ENCODE assay signal across 9 mouse cellular contexts in genomic region chr10:122054535-122054934, GRCm38 (mm10). TPM values are rescaled to one million over a fixed set of nuclear protein-coding genes. Genes with fewer than 3 reads are reported as not detected.
DNase-seq lines count a peak whose midpoint lies in the region; ATAC-seq and TF ChIP-seq lines count a peak whose summit lies in the region.
"Had no signal": no experiment of that assay in that cellular context is flagged by ENCODE, and none has a peak within 500 bp of the region (broad histone marks: within the 10 kb centered on the region; RNA-seq: fewer than 3 reads in every experiment).

No protein-coding gene starts in this region.

- ATAC-seq in midbrain, embryonic 12.5 days (ENCODE audit: low FRiP score, low read depth) = peak; percentile 72
- ATAC-seq in stomach, postnatal 0 days (ENCODE audit: low FRiP score, low TSS enrichment) = no peak

- no peak overlapping the region for H3K4me2 ChIP-seq in midbrain, embryonic 12.5 days (replicated peaks)
- H3K4me2 ChIP-seq in stomach, postnatal 0 days (replicated peaks; ENCODE audit: low read depth) = no peak overlapping the region
- H3K4me2 ChIP-seq: liver, embryonic 15.5 days had no signal

- no peaks in the 10 kb centered on the region for H3K27me3 ChIP-seq in forebrain, embryonic 10.5 days (ENCODE audit: poor library complexity, severe bottlenecking)
- no peaks in the 10 kb centered on the region for H3K27me3 ChIP-seq in midbrain, embryonic 12.5 days
- no peaks in the 10 kb centered on the region for H3K27me3 ChIP-seq in stomach, postnatal 0 days (ENCODE audit: control insufficient read depth, insufficient read depth, low read length)
- H3K27me3 ChIP-seq: liver, embryonic 15.5 days had no signal

- peak; percentile 38 for DNase-seq in kidney, adult 18-20 months
- no peak for DNase-seq in kidney, adult 11 months
- DNase-seq in adrenal gland, postnatal 14 days = peak; percentile 64
- DNase-seq in forebrain, embryonic 10.5 days (ENCODE audit: extremely low spot score, low spot score) = peak; percentile 76
- peak; percentile 66 for DNase-seq in heart, postnatal 4 days
- peak; percentile 70 for DNase-seq in left cerebral cortex, postnatal 4 days
- no peak for DNase-seq in stomach, postnatal 0 days (ENCODE audit: low spot score)

- peak; percentile 80 for TF ChIP-seq CTCF in stomach, postnatal 0 days (IDR thresholded peaks at IDR 0.05; ENCODE audit: low read depth)

- no peak overlapping the region for H3K27ac ChIP-seq in forebrain, embryonic 10.5 days
- no peak overlapping the region for H3K27ac ChIP-seq in midbrain, embryonic 12.5 days (replicated peaks)
- no peak overlapping the region for H3K27ac ChIP-seq in stomach, postnatal 0 days (replicated peaks)
- H3K27ac ChIP-seq: liver, embryonic 15.5 days had no signal

- no peaks in the 10 kb centered on the region for H3K36me3 ChIP-seq in forebrain, embryonic 10.5 days (replicated peaks)
- no peaks in the 10 kb centered on the region for H3K36me3 ChIP-seq in midbrain, embryonic 12.5 days
- H3K36me3 ChIP-seq in stomach, postnatal 0 days (ENCODE audit: control insufficient read depth, insufficient read depth, low read length) = no peaks in the 10 kb centered on the region
- H3K36me3 ChIP-seq: liver, embryonic 15.5 days had no signal

- H3K4me3 ChIP-seq in forebrain, embryonic 10.5 days = no peak overlapping the region
- no peak overlapping the region for H3K4me3 ChIP-seq in midbrain, embryonic 12.5 days
- no peak overlapping the region for H3K4me3 ChIP-seq in stomach, postnatal 0 days (ENCODE audit: low read depth, low read length)
- H3K4me3 ChIP-seq: liver, embryonic 15.5 days had no signal

- intact Hi-C loops in left cerebral cortex, postnatal 4 days (cut with DNase I) = loop anchor here (2.0 to 5.0 kb wide), 3 partner anchors 352 to 427 kb away; partner anchors contain the start of genes D930020B18Rik and Xpot

- TF ChIP-seq EP300 in stomach, postnatal 0 days (optimal IDR thresholded peaks at IDR 0.05) = no peak

- no peaks in the 10 kb centered on the region for H3K4me1 ChIP-seq in forebrain, embryonic 10.5 days
- H3K4me1 ChIP-seq in midbrain, embryonic 12.5 days = no peaks in the 10 kb centered on the region
- H3K4me1 ChIP-seq in stomach, postnatal 0 days (replicated peaks; ENCODE audit: control insufficient read depth, insufficient read depth) = no peaks in the 10 kb centered on the region

- no peak overlapping the region for H3K9ac ChIP-seq in midbrain, embryonic 12.5 days (replicated peaks)
- H3K9ac ChIP-seq in stomach, postnatal 0 days (ENCODE audit: low read length) = no peak overlapping the region
- H3K9ac ChIP-seq: liver, embryonic 15.5 days had no signal

- WGBS in forebrain, embryonic 10.5 days = 18% methylated on average over 8 of the region's 8 CpGs
- 13% methylated on average over 8 of the region's 8 CpGs for WGBS in midbrain, embryonic 12.5 days
- 18% methylated on average over 8 of the region's 8 CpGs for WGBS in stomach, postnatal 0 days

- no peaks in the 10 kb centered on the region for H3K9me3 ChIP-seq in forebrain, embryonic 10.5 days
- H3K9me3 ChIP-seq in midbrain, embryonic 12.5 days = no peaks in the 10 kb centered on the region
- no peaks in the 10 kb centered on the region for H3K9me3 ChIP-seq in stomach, postnatal 0 days (ENCODE audit: control insufficient read depth, low read length)
- H3K9me3 ChIP-seq: liver, embryonic 15.5 days had no signal

RNA-seq across cellular contexts. Expression of gene Srgap1, which starts 7.4 kb away (rescaled TPM):
- 4.4 and 5.1 TPM in 2 replicates for total RNA-seq in adrenal gland, postnatal 14 days (2021)
- 6.5 and 6.9 TPM in 2 replicates for polyA plus RNA-seq in forebrain, embryonic 10.5 days (2016; fragmentation: Nextera tagmentation; extraction: Ambion mirVana)
- total RNA-seq in heart, postnatal 4 days (2021) = 10 to 100 TPM; 11.9 to 13.2 TPM
- total RNA-seq in left cerebral cortex, postnatal 4 days (2021) = 10 to 100 TPM; 70.8 to 73.6 TPM
- polyA plus RNA-seq in midbrain, embryonic 12.5 days (2016; fragmentation: Nextera tagmentation; extraction: Ambion mirVana) = 30.1 and 32.3 TPM in 2 replicates
- 4.6 and 5.2 TPM in 2 replicates for polyA plus RNA-seq in stomach, postnatal 0 days (2015; fragmentation: Nextera tagmentation; extraction: Ambion mirVana)

RNA-seq across cellular contexts. Expression of gene Rxylt1, which starts 42.6 kb away (rescaled TPM):
- 43.2 and 46.0 TPM in 2 replicates for total RNA-seq in adrenal gland, postnatal 14 days (2021)
- polyA plus RNA-seq in forebrain, embryonic 10.5 days (2016; fragmentation: Nextera tagmentation; extraction: Ambion mirVana) = 36.8 and 37.0 TPM in 2 replicates
- 10 to 100 TPM; 45.0 to 47.3 TPM for total RNA-seq in heart, postnatal 4 days (2021)
- total RNA-seq in left cerebral cortex, postnatal 4 days (2021) = 10 to 100 TPM; 47.5 to 51.9 TPM
- polyA plus RNA-seq in midbrain, embryonic 12.5 days (2016; fragmentation: Nextera tagmentation; extraction: Ambion mirVana) = 31.8 and 32.8 TPM in 2 replicates
- 45.8 and 46.1 TPM in 2 replicates for polyA plus RNA-seq in stomach, postnatal 0 days (2015; fragmentation: Nextera tagmentation; extraction: Ambion mirVana)

Comparison
In these comparisons a context has a peak if more than half of its experiments do, and no peak if none do; other contexts are left out.
1. DNase-seq: peak in kidney, adult 18-20 months (single experiment), adrenal gland, postnatal 14 days (single experiment), forebrain, embryonic 10.5 days (single experiment), heart, postnatal 4 days (single experiment) and left cerebral cortex, postnatal 4 days (single experiment); none in kidney, adult 11 months (single experiment) and stomach, postnatal 0 days (single experiment).
2. RNA of gene Srgap1, which starts 7.4 kb away (total RNA-seq): 70.8 to 73.6 TPM in left cerebral cortex, postnatal 4 days; 11.9 to 13.2 TPM in heart, postnatal 4 days and 4.4 to 5.1 TPM in adrenal gland, postnatal 14 days; every median in the first group is over 4 times any median in the second.